Mouse (Mus musculus): ENCODE results near the gene AC161166.1.

DNA sequence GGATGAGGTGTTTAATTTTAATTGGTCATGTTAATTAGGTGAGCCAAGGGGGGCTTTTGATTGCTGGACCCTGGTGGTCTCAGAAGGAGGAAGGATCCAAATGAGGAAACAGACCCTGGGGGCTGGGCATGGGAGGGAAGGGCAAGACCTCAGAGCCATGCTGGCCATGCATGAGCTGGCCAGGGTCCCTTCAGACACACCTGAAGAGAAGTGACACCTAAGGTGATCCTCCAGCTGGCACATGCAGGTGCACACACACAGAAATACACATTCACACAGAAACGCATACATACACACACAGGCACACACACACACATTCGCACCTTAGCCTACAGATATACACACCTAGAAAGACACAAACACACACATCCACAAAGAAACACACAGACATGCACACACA, 32.6 kb downstream of the AC161166.1 start:
- TF ChIP-seq EP300 (IDR thresholded peaks at IDR 0.05; ENCODE audit: low read depth) (no peak), CTCF (IDR thresholded peaks at IDR 0.05; ENCODE audit: low read depth) (no peak)
